Mouse (Mus musculus) testis, adult 2 months (tissue): Measurements from ENCODE around the gene Adam23.

Experiments
- CTCF ChIP-seq: fragments of 200-500 bp; IDR thresholded peaks from 2 replicates; pipeline ENCODE4 v1.5.1; 2012; ENCODE audit warnings: low read depth, mild to moderate bottlenecking, inconsistent platforms, low read length, moderate library complexity; ENCODE audit not compliant: control insufficient read depth, insufficient read depth, insufficient replicate concordance
- POLR2A ChIP-seq: fragments of 200-500 bp; IDR thresholded peaks from 2 replicates; pipeline ENCODE4 v1.6.1; 2012; ENCODE audit warnings: low read depth, mild to moderate bottlenecking, inconsistent platforms, low read length, moderate library complexity; ENCODE audit not compliant: control insufficient read depth

DNA sequence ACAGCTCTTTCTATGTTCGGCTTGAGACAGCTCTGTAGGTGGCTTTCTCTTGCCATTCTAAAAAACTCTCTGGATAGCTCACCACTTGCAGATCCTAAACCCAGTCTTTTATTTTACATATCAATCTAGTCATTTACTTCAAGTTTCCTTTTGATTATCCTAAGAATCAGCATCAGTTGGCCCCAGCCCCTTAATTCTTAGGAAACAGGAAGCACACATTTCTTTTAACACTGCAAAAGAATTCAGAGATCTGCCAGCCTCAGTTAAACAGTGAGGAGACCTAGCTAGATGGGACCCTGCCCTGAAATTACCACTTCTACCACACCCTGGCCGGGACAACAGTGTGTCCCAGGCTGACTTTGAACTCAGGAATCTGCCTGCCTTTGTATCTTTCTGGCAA, 3.5 kb upstream of the Adam23 start:
- TF ChIP-seq CTCF (no peak), POLR2A (no peak)
